ENCODE assay signal across 8 mouse cellular contexts in the genomic region with DNA sequence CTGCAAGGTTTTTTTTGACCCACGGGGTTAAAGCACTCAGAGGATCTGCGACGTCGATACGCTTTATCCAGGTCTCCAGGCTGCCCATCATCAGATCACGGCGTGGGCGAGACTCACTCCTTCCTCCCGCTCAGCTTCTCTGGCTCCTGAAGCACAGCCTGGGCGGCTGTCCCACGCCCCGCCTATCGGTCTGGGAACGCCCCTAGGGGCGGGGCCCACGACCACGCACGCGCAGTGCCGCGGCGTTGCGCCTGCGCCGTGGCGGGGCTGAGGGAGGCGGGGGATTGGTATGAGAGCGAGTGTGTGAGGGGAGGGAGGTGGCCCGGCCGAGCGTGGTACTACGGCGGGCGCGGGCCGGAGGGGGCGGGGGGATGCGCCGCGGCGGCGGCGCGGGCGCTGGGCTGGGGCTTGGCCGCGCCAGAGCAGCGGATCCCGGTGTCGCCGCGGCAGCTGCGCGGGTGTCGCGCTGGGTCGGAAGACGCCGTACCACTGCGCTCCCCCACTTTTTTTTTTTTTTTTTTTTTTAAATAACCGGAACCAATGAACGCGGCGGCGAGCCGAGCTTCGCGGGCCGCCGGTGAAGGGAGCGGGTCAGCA. TPM values are rescaled to one million over a fixed set of nuclear protein-coding genes. Genes with fewer than 3 reads are reported as not detected.
DNase-seq lines count a peak whose midpoint lies in the region; ATAC-seq lines count a peak whose summit lies in the region.

A gene (plus strand): TSS at position 354 of the 597 bp plus-strand sequence.

- intact Hi-C loops in gastrocnemius, postnatal 14 days (cut with DNase I; ENCODE audit: low total_unique reads): loop anchor here (10.0 kb wide), 1 partner anchor 53 kb away; no protein-coding TSS in a partner anchor
- intact Hi-C loops in left cerebral cortex, postnatal 10 days (cut with DNase I): loop anchor here (5.0 to 10.0 kb wide), 2 partner anchors 113 to 114 kb away; no protein-coding TSS in a partner anchor

- peak; percentile 44 for ATAC-seq in inflammation-experienced regulatory T-cells, adult 6 months
- peak; percentile 89 for ATAC-seq in megakaryocyte-erythroid progenitor cell, adult 5-6 weeks (replicated peaks; ENCODE audit: low FRiP score, low TSS enrichment, poor library complexity, severe bottlenecking)

- peak; percentile 91 for DNase-seq in adipocyte (ENCODE audit: low spot score)
- peak; percentile 93 for DNase-seq in embryo, embryonic 10 days (ENCODE audit: low spot score)
- DNase-seq in gastrocnemius, postnatal 14 days: peak; percentile 94
- peak; percentile 90 to 95 for DNase-seq in left cerebral cortex, postnatal 10 days (ENCODE audit: extremely low spot score in 1 of 2, low spot score in 2 of 2)
- peak; percentile 97 for DNase-seq in right cerebral cortex, postnatal 25 days
- DNase-seq in urinary bladder, postnatal 4 days (ENCODE audit: low spot score in 2 of 2): peak; percentile 94 to 97

RNA-seq across cellular contexts. Expression of the gene that starts here (rescaled TPM):
- total RNA-seq in gastrocnemius, postnatal 14 days (2021): 10 to 100 TPM; 30.6 to 34.1 TPM
- polyA plus RNA-seq in inflammation-experienced regulatory T-cells, adult 6 months (2017; shearing (Covaris generic)): 10 to 100 TPM; 17.0 to 31.7 (median 27.5) TPM
- total RNA-seq in left cerebral cortex, postnatal 10 days (2021): 10 to 100 TPM; 43.9 to 52.0 TPM
- 5.7 and 12.5 TPM in 2 replicates for total RNA-seq in megakaryocyte-erythroid progenitor cell, adult 5-6 weeks (2014; fragmentation: Nextera tagmentation)
- 10.6 and 19.9 TPM in 2 replicates for total RNA-seq in megakaryocyte-erythroid progenitor cell, adult 5-6 weeks (2017)

Comparison
In these comparisons a context has a peak if more than half of its experiments do, and no peak if none do; other contexts are left out.
1. Peak in every context shown above with its lines: DNase-seq and ATAC-seq.